Mouse (Mus musculus): ENCODE data around the gene Akap14. TPM values are rescaled to one million over a fixed set of nuclear protein-coding genes. Genes with fewer than 3 reads are reported as not detected.

The Akap14 gene
- polyA plus RNA-seq, 1 experiment from 2014 or later = not detected

DNA sequence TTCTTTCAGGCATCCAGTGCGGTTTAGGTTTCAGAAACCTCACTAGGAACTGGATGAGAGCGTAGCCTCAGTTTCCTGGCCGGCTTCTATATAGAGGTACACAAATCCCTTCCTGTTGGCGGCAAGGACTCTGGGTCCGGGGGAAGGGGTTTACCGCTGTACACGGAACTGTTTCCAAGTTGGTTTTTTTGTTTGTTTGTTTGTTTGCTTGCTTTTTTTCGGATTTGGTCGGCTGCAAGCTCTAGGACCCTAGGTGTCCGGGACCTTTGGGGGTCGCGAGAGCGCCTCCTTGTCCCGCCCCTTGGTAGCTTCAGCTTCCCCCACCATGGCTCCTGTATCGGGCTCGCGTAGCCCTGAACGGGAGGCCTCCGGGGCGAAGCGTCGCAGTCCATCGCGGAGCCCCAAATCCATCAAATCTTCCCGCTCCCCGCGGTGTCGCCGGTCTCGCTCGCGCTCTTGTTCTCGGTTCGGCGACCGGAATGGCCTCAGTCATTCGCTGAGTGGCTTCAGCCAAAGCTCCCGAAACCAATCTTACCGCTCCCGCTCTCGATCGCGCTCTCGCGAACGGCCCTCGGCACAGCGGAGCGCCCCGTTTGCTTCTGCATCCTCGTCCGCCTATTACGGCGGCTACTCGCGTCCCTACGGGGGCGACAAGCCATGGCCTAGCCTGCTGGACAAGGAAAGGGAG is 41.8 kb downstream of the Akap14 start, which contains the start of gene Nkap:
Nkap (plus strand) TSS at position 125 of the 688 bp plus-strand sequence.
- peak; percentile 95 for ATAC-seq
- Histone ChIP-seq H3K27me3 (ENCODE audit: insufficient read depth, low read length) (no peaks in the 10 kb centered on the region), H3K9me3 (ENCODE audit: low read length) (no peaks in the 10 kb centered on the region), H3K27ac (ENCODE audit: low read depth) (peak within 1 kb of the TSS; percentile 89), H3K4me2 (ENCODE audit: low read depth, low read length) (peak within 1 kb of the TSS; percentile 63), H3K36me3 (replicated peaks; ENCODE audit: insufficient read depth, low read length) (no peaks in the 10 kb centered on the region), H3K4me3 (ENCODE audit: low read depth, low read length) (peak within 1 kb of the TSS; percentile 75), H3K4me1 (ENCODE audit: insufficient read depth) (peaks cover 8% of the 10 kb centered on the region; the same call in 1 of the 2 replicates), H3K9ac (replicated peaks) (peak within 1 kb of the TSS; percentile 89)
- WGBS (ENCODE audit: insufficient replicate concordance) = 19% methylated on average over 58 of the region's 58 CpGs
- DNase-seq = peak; percentile 79
- TF ChIP-seq CTCF (IDR thresholded peaks at IDR 0.05; ENCODE audit: low read depth) (no peak), EP300 (IDR thresholded peaks at IDR 0.05; ENCODE audit: low read depth) (no peak)

- no peak overlapping the region for H3K9ac ChIP-seq (replicated peaks)
- WGBS (ENCODE audit: insufficient replicate concordance) = 86% methylated on average over 4 of the region's 7 CpGs
- no peak for ATAC-seq
Measured at GRCm38 (mm10) chrX:37125511-37125910, 43.1 kb downstream of the Akap14 start.

GRCm38 (mm10) chrX:37120212-37120611 is 48.4 kb downstream of the Akap14 start:
- H3K4me2 ChIP-seq (ENCODE audit: low read depth, low read length) = no peak overlapping the region
- no peaks in the 10 kb centered on the region for H3K9me3 ChIP-seq (ENCODE audit: low read length)
- DNase-seq (no peak), ATAC-seq (no peak)
- TF ChIP-seq EP300 (IDR thresholded peaks at IDR 0.05; ENCODE audit: low read depth) (no peak), CTCF (IDR thresholded peaks at IDR 0.05; ENCODE audit: low read depth) (no peak)
- H3K27me3 ChIP-seq (ENCODE audit: insufficient read depth, low read length) = no peaks in the 10 kb centered on the region
- 56% methylated on average over 5 of the region's 5 CpGs for WGBS (ENCODE audit: insufficient replicate concordance)
- H3K9ac ChIP-seq (replicated peaks) = no peak overlapping the region
- H3K4me1 ChIP-seq (ENCODE audit: insufficient read depth) = no peaks in the 10 kb centered on the region
- H3K27ac ChIP-seq (ENCODE audit: low read depth) = 0 out of 2 replicates have a peak overlapping the region, but pooled peaks have one; percentile 29
- H3K36me3 ChIP-seq (replicated peaks; ENCODE audit: insufficient read depth, low read length) = no peaks in the 10 kb centered on the region
- no peak overlapping the region for H3K4me3 ChIP-seq (ENCODE audit: low read depth, low read length)

More at GRCm38 (mm10) chrX:37125511-37125910, 43.1 kb downstream of the Akap14 start:
- peaks cover 8% of the 10 kb centered on the region; the same call in 1 of the 2 replicates for H3K4me1 ChIP-seq (ENCODE audit: insufficient read depth)
- H3K27ac ChIP-seq (ENCODE audit: low read depth) = no peak overlapping the region
- TF ChIP-seq CTCF (IDR thresholded peaks at IDR 0.05; ENCODE audit: low read depth) (no peak), EP300 (IDR thresholded peaks at IDR 0.05; ENCODE audit: low read depth) (no peak)
- no peak overlapping the region for H3K4me3 ChIP-seq (ENCODE audit: low read depth, low read length)
- no peak overlapping the region for H3K4me2 ChIP-seq (ENCODE audit: low read depth, low read length)
- DNase-seq = no peak
- no peaks in the 10 kb centered on the region for H3K9me3 ChIP-seq (ENCODE audit: low read length)
- H3K27me3 ChIP-seq (ENCODE audit: insufficient read depth, low read length) = no peaks in the 10 kb centered on the region
- H3K36me3 ChIP-seq (replicated peaks; ENCODE audit: insufficient read depth, low read length) = no peaks in the 10 kb centered on the region

GRCm38 (mm10) chrX:37119585-37119984 is 49.1 kb downstream of the Akap14 start:
- DNase-seq = no peak
- Histone ChIP-seq H3K27me3 (ENCODE audit: insufficient read depth, low read length) (no peaks in the 10 kb centered on the region), H3K36me3 (replicated peaks; ENCODE audit: insufficient read depth, low read length) (no peaks in the 10 kb centered on the region), H3K27ac (ENCODE audit: low read depth) (peak overlapping the region; percentile 29; the same call in 1 of the 2 replicates), H3K9ac (replicated peaks) (no peak overlapping the region), H3K9me3 (ENCODE audit: low read length) (no peaks in the 10 kb centered on the region), H3K4me3 (ENCODE audit: low read depth, low read length) (no peak overlapping the region), H3K4me1 (ENCODE audit: insufficient read depth) (no peaks in the 10 kb centered on the region), H3K4me2 (ENCODE audit: low read depth, low read length) (no peak overlapping the region)
- no peak for TF ChIP-seq CTCF (IDR thresholded peaks at IDR 0.05; ENCODE audit: low read depth)
- no peak for TF ChIP-seq EP300 (IDR thresholded peaks at IDR 0.05; ENCODE audit: low read depth)
- peak; percentile 77 for ATAC-seq
- WGBS (ENCODE audit: insufficient replicate concordance) = 56% methylated on average over 3 of the region's 3 CpGs

DNA sequence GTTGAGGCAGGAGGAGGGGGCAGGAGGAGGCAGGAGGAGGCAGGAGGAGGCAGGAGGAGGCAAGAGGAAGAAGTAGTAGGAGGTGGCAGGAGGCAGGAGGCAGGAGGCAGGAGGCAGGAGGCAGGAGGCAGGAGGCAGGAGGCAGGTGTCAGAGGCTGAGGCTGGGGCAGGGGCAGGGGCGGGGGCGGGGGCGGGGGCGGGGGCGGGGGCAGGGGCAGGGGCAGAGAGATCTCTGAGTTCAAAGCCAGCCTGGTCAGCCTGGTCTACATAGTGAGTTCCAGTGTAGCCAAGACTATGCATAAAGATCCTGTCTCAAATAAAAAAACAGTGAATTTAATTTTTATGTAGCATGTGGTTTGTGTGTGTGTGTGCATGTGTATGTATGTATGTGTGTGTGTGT is 51.6 kb downstream of the Akap14 start:
- no peaks in the 10 kb centered on the region for H3K9me3 ChIP-seq (ENCODE audit: low read length)
- DNase-seq (no peak), ATAC-seq (no peak)
- H3K4me2 ChIP-seq (ENCODE audit: low read depth, low read length) = no peak overlapping the region
- TF ChIP-seq CTCF (IDR thresholded peaks at IDR 0.05; ENCODE audit: low read depth) = no peak
- no peak for TF ChIP-seq EP300 (IDR thresholded peaks at IDR 0.05; ENCODE audit: low read depth)
- no peaks in the 10 kb centered on the region for H3K4me1 ChIP-seq (ENCODE audit: insufficient read depth)
- H3K27ac ChIP-seq (ENCODE audit: low read depth) = no peak overlapping the region
- no peaks in the 10 kb centered on the region for H3K27me3 ChIP-seq (ENCODE audit: insufficient read depth, low read length)
- no CpG with 5 or more reads among the region's 5 CpGs for WGBS (ENCODE audit: insufficient replicate concordance)
- no peak overlapping the region for H3K4me3 ChIP-seq (ENCODE audit: low read depth, low read length)
- no peak overlapping the region for H3K9ac ChIP-seq (replicated peaks)
- H3K36me3 ChIP-seq (replicated peaks; ENCODE audit: insufficient read depth, low read length) = no peaks in the 10 kb centered on the region

DNA sequence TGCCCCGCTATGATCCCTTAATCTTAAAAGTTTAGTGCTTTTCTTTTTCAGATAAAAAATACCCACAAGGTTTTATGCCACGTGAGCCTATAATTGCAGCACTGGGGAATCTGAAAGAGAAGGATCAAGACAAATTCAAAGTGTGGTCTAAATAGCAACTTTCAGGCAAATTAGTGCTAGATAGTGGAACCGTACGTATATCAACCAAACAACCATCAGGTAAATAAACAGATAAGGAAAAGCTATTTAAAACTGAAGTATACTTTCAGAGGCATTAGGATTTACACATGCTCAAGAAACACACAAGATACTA is 57.8 kb downstream of the Akap14 start:
- Histone ChIP-seq H3K36me3 (replicated peaks; ENCODE audit: insufficient read depth, low read length) (no peaks in the 10 kb centered on the region; the same call in 1 of the 2 replicates), H3K4me2 (ENCODE audit: low read depth, low read length) (peak overlapping the region; percentile 55), H3K4me1 (ENCODE audit: insufficient read depth) (no peaks in the 10 kb centered on the region), H3K27ac (ENCODE audit: low read depth) (no peak overlapping the region), H3K9ac (replicated peaks) (no peak overlapping the region), H3K4me3 (ENCODE audit: low read depth, low read length) (peak overlapping the region; percentile 57; the same call in 1 of the 2 replicates), H3K9me3 (ENCODE audit: low read length) (no peaks in the 10 kb centered on the region), H3K27me3 (ENCODE audit: insufficient read depth, low read length) (no peaks in the 10 kb centered on the region)
- DNase-seq (no peak), ATAC-seq (no peak)
- WGBS (ENCODE audit: insufficient replicate concordance) = 69% methylated on average over 4 of the region's 4 CpGs
- TF ChIP-seq EP300 (IDR thresholded peaks at IDR 0.05; ENCODE audit: low read depth) = no peak
- TF ChIP-seq CTCF (IDR thresholded peaks at IDR 0.05; ENCODE audit: low read depth) = no peak

All from liver, postnatal 0 days (tissue).